Mouse (Mus musculus) liver, embryonic 16.5 days (tissue): Measurements from ENCODE around the gene Mrpl54. TPM values are rescaled to one million over a fixed set of nuclear protein-coding genes. Genes with fewer than 3 reads are reported as not detected.
A peak's percentile ranks its signal among the peaks of the same experiment; 100 is the strongest.

Source experiments
- ATAC-seq: fragments of 200-750 bp; cut with Nextera tagmentation; 2 replicates; pipeline ENCODE4 v1.8.0; 2017; ENCODE audit warnings: low read depth, mild to moderate bottlenecking, moderate number of reproducible peaks, moderate library complexity
- H3K27ac ChIP-seq: fragments of 300-500 bp; sonication (generic); 2 replicates; pipeline ENCODE4 v1.5.1; 2014; ENCODE audit warnings: mild to moderate bottlenecking, low read length
- H3K27me3 ChIP-seq: fragments of 300-500 bp; sonication (generic); 2 replicates; pipeline ENCODE4 v1.6.1; 2014; ENCODE audit warnings: low read depth, low read length, mixed read lengths; ENCODE audit not compliant: control insufficient read depth, insufficient read depth
- H3K36me3 ChIP-seq: fragments of 300-500 bp; sonication (generic); 2 replicates; pipeline ENCODE4 v1.6.1; 2014; ENCODE audit warnings: mild to moderate bottlenecking; ENCODE audit not compliant: control insufficient read depth, insufficient read depth
- H3K4me1 ChIP-seq: fragments of 300-500 bp; sonication (generic); 2 replicates; pipeline ENCODE4 v1.6.1; 2014; ENCODE audit warnings: low read depth, low read length, mixed read lengths; ENCODE audit not compliant: control insufficient read depth
- H3K4me2 ChIP-seq: fragments of 300-500 bp; sonication (generic); 2 replicates; pipeline ENCODE4 v1.6.1; 2014; ENCODE audit warnings: low read depth, low read length, mixed read lengths
- H3K4me3 ChIP-seq: fragments of 300-500 bp; sonication (generic); 2 replicates; pipeline ENCODE4 v1.5.1; 2014; ENCODE audit warnings: low read depth, mild to moderate bottlenecking, low read length
- H3K9ac ChIP-seq: fragments of 300-500 bp; sonication (generic); 2 replicates; pipeline ENCODE4 v1.6.1; 2014; ENCODE audit warnings: low read depth, low read length
- H3K9me3 ChIP-seq: fragments of 300-500 bp; sonication (generic); replicated peaks from 2 replicates; pipeline ENCODE4 v1.6.1; 2016; ENCODE audit warnings: low read length; ENCODE audit not compliant: control insufficient read depth
- WGBS: fragments of 180-500 bp; shearing (Covaris S2); extraction: QIAGEN DNeasy Blood & Tissue Kit; methylation state at CpG from one replicate; pipeline ENCODE4 v1.1.7; 2014; ENCODE audit not compliant: insufficient replicate concordance; 5-methylcytosine and 5-hydroxymethylcytosine counted together
- polyA plus RNA-seq: library from polyadenylated mRNA; unstranded; fragments of >200 nt; fragmentation: Nextera tagmentation; extraction: Ambion mirVana; gene quantifications from 2 replicates; pipeline ENCODE4 v1.2.1, GENCODE M21; 2015

Mrpl54 gene
- polyA plus RNA-seq, 1 experiment from 2014 or later, result 80.0 TPM

DNA sequence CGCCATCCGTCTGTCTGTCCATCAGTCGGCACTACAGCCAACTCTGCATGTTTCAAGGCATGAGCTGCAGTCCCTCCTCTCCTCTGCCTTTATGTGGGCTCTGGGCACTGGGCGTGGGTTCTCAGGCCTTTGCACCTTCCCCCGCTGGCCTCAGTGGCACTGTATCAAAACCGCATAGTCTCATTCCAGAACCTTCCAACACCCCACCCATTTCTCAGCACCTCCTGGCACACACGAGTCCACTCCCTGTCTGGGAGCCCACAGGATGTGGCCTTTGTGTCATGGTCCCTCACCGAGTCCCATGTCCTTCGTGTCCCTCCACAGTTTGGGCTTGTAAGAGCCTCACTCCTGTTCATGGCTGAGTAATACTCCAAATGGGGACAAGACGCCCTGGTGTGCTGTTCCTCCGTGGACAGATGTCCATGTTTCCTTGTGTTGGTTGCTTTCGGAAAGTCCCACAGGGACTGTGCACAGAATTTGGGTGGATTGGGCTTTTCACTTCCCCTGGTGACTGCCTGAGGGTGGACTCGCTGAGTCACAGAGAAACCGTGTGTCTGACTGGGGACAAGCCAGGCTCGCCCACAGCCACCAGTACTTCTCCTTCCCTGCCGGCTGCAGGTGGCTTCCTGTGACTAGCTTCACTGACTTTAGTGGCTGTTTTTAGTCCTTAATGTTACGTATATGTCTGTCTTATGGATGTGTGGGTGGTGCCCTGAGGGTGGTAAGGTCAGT is 31.8 kb upstream of the Mrpl54 start:
- no peaks in the 10 kb centered on the region for H3K36me3 ChIP-seq
- peak overlapping the region; percentile 5; the same call in 1 of the 2 replicates for H3K9ac ChIP-seq
- WGBS, result 68% methylated on average over 17 of the region's 17 CpGs
- H3K4me2 ChIP-seq, result no peak overlapping the region
- peaks cover 97% of the 10 kb centered on the region for H3K4me1 ChIP-seq
- H3K27ac ChIP-seq, result peak overlapping the region; percentile 90
- no peaks in the 10 kb centered on the region for H3K9me3 ChIP-seq
- H3K27me3 ChIP-seq, result no peaks in the 10 kb centered on the region
- no peak overlapping the region for H3K4me3 ChIP-seq
- no peak for ATAC-seq

GRCm38 (mm10) chr10:81297845-81298244 is 31.1 kb upstream of the Mrpl54 start:
- Histone ChIP-seq H3K9ac (peak overlapping the region; percentile 40), H3K4me1 (peaks cover 93% of the 10 kb centered on the region), H3K27me3 (no peaks in the 10 kb centered on the region), H3K4me2 (peak overlapping the region; percentile 18; the same call in 1 of the 2 replicates), H3K4me3 (no peak overlapping the region), H3K9me3 (no peaks in the 10 kb centered on the region), H3K36me3 (no peaks in the 10 kb centered on the region), H3K27ac (peak overlapping the region; percentile 90)
- ATAC-seq, result peak; percentile 25
- WGBS, result 22% methylated on average over 10 of the region's 10 CpGs

DNA sequence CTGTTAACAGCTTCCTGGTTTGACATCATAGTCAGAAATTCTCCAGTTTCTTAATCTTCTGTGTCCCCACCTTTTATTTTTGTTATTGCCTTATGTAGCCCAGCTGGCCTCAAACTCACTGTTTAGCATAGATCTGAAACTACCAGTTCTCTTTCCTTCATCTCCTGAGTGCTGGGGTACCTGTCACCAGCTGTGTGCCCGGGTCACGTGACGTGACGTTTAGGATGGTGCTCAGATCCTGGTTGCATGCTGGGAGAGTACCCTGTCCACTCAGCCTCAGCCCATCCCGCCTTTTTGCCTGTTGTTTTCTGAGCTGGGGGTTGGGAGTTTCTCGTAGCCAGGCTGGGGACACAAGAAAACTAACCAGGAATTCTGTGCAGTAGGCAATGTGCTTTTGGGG is 30.5 kb upstream of the Mrpl54 start:
- Histone ChIP-seq H3K4me3 (no peak overlapping the region), H3K27me3 (no peaks in the 10 kb centered on the region), H3K4me1 (peaks cover 89% of the 10 kb centered on the region), H3K9ac (peak overlapping the region; percentile 40; the same call in 1 of the 2 replicates), H3K36me3 (no peaks in the 10 kb centered on the region), H3K9me3 (no peaks in the 10 kb centered on the region), H3K4me2 (0 out of 2 replicates have a peak overlapping the region, but pooled peaks have one; percentile 18), H3K27ac (peak overlapping the region; percentile 90)
- WGBS, result 57% methylated on average over 6 of the region's 6 CpGs
- ATAC-seq, result no peak

DNA sequence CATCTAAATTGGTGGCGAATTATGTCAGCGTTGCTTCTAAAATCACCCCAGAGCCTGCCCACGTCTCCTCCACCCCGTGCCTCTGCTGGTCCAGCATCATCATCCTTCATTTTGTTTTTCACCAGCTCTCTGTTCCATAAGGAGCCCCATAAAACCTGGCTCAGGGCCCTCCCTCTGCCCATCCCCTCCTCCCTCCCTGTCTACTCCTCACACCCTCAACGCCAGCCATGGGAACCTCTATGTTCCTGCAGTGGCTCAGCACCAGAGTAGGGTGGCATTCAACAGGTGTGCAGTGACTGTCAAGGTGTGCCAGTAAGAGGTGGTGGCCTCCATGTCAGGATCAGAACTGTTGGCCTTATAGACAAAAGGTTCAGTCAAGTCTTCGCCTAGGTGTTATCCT is 28.5 kb upstream of the Mrpl54 start:
- H3K9ac ChIP-seq, result no peak overlapping the region
- peaks cover 84% of the 10 kb centered on the region for H3K4me1 ChIP-seq
- no peak overlapping the region for H3K4me2 ChIP-seq

DNA sequence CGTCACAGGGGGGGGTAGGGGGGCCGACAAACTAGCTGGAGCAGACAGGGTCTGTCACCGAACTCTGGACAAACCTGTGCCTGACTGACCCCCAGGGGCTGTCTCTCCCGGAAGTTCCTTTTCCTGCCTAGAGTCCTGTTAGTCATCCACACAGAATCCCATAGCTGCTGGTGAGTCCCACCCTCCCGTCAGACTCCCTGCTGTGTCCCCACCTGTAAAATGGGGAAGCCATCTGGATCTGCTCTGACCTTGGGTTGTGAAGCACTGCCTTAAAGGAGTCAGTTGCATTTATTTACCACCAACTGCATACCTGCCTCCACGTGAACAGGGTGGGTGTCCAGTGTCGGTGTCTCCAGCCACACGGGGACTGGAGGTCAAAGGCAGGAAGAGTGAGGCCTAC is 27.7 kb upstream of the Mrpl54 start:
- WGBS, result 28% methylated on average over 8 of the region's 8 CpGs
- ATAC-seq, result no peak
- H3K27me3 ChIP-seq, result no peaks in the 10 kb centered on the region; the same call in 1 of the 2 replicates

More for the DNA sequence above, 28.5 kb upstream of the Mrpl54 start:
- Histone ChIP-seq H3K4me3 (no peak overlapping the region), H3K9me3 (no peaks in the 10 kb centered on the region), H3K36me3 (no peaks in the 10 kb centered on the region), H3K27ac (no peak overlapping the region), H3K27me3 (no peaks in the 10 kb centered on the region)
- ATAC-seq, result no peak
- 72% methylated on average over 6 of the region's 6 CpGs for WGBS

DNA sequence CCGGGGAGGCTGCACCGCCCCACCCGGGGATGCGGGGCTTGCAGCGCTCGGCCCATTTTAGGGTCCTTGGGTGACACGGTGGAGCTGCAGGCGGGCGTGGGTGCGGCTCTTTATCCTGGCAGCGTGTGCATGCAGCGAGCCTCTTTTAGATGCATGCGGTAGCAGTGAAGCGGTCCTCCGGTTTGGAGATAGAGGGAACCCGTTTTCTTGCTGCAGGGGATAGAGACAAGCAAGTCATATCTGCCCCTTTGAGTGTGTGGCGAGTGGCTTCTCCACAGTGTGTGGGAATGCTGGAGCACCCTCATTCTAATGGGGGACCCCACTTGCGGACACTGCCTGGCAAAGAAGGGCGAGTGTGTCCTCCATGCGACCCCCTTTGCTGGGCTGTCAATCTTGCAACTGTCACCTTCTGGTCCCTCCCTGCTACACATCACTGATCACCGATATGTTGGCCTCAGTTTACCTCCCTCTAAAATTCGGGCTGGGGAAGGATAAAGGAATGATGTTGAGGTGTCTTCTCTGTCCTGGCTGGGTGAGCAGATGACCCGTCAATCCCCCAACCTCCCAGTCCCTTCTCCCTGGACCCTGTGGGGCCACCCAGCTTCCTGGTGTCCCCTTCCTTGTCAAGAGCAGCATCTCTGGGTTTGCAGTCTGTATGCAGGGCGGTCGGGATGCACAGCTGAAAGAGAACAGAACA is 26.7 kb upstream of the Mrpl54 start:
- 1% methylated on average over 25 of the region's 25 CpGs for WGBS
- peaks cover 79% of the 10 kb centered on the region for H3K4me1 ChIP-seq
- ATAC-seq, result no peak

More for the DNA sequence above, 27.7 kb upstream of the Mrpl54 start:
- H3K4me1 ChIP-seq, result peaks cover 83% of the 10 kb centered on the region
- no peaks in the 10 kb centered on the region for H3K9me3 ChIP-seq
- H3K9ac ChIP-seq, result peak overlapping the region; percentile 86
- peak overlapping the region; percentile 97 for H3K4me2 ChIP-seq
- H3K4me3 ChIP-seq, result peak overlapping the region; percentile 71
- no peaks in the 10 kb centered on the region for H3K36me3 ChIP-seq
- 0 out of 2 replicates have a peak overlapping the region, but pooled peaks have one; percentile 5 for H3K27ac ChIP-seq

GRCm38 (mm10) chr10:81292554-81293333 is 26.0 kb upstream of the Mrpl54 start, which contains the start of gene Pip5k1c:
Gene Pip5k1c, plus strand, starts transcription at chr10:81292963.
- ATAC-seq, result peak; percentile 94
- Histone ChIP-seq H3K27me3 (no peaks in the 10 kb centered on the region; the same call in 1 of the 2 replicates), H3K36me3 (no peaks in the 10 kb centered on the region), H3K4me3 (peak within 1 kb of the TSS; percentile 71), H3K9ac (peak within 1 kb of the TSS; percentile 86), H3K27ac (peak within 1 kb of the TSS; percentile 89), H3K4me2 (peak within 1 kb of the TSS; percentile 97), H3K9me3 (no peaks in the 10 kb centered on the region), H3K4me1 (peaks cover 72% of the 10 kb centered on the region)
- under 1% methylated on average over 79 of the region's 80 CpGs for WGBS

More for the DNA sequence above, 26.7 kb upstream of the Mrpl54 start:
- H3K4me2 ChIP-seq, result peak overlapping the region; percentile 97
- H3K27ac ChIP-seq, result peak overlapping the region; percentile 89
- H3K9me3 ChIP-seq, result no peaks in the 10 kb centered on the region
- H3K4me3 ChIP-seq, result peak overlapping the region; percentile 71
- H3K27me3 ChIP-seq, result no peaks in the 10 kb centered on the region; the same call in 1 of the 2 replicates
- no peaks in the 10 kb centered on the region for H3K36me3 ChIP-seq
- peak overlapping the region; percentile 86 for H3K9ac ChIP-seq

DNA sequence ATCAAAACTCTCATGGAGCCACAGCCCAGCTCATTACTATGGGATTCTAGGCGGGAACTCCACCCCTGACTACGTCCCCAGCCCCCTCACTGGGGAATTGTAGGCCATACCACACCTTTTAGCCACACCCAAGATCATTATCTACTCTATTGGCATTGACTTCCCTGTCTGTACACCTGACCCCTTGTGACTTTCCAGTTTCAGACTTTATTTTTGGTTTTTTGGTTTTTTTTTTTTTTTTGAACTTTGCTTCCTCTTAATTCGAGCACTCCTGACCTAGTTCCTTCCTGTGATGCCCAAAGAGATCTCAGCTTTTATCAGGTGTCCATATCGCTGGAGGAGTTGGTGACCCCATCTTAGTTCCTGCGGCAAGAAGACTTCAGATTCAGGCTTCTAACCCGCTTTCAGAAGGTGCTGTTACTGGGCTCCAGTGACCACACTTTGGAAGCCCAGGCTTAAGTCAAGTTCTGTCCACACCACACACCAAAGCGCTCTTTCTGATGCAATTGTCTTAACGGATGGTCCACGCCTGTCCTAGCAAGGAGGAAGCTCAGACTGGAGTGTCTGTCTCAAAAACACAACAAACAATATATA is 24.9 kb upstream of the Mrpl54 start, which contains the start of gene Tjp3:
Tjp3 (minus strand) TSS at position 71 of the 594 bp plus-strand sequence.
- Histone ChIP-seq H3K9me3 (no peaks in the 10 kb centered on the region), H3K9ac (no peak within 1 kb of the TSS), H3K4me1 (peaks cover 65% of the 10 kb centered on the region), H3K27ac (peak within 1 kb of the TSS; percentile 63), H3K27me3 (no peaks in the 10 kb centered on the region; the same call in 1 of the 2 replicates), H3K4me2 (peak within 1 kb of the TSS; percentile 29; the same call in 1 of the 2 replicates), H3K36me3 (no peaks in the 10 kb centered on the region), H3K4me3 (0 out of 2 replicates have a peak within 1 kb of the TSS, but pooled peaks have one; percentile 18)
- no peak for ATAC-seq
- WGBS, result 44% methylated on average over 9 of the region's 9 CpGs
